Mouse (Mus musculus) hindbrain, embryonic 12.5 days (tissue): ENCODE data around the gene Elovl1. TPM values are rescaled to one million over a fixed set of nuclear protein-coding genes. Genes with fewer than 3 reads are reported as not detected.
A peak's percentile ranks its signal among the peaks of the same experiment; 100 is the strongest.

Experiments
- ATAC-seq: fragments of 200-750 bp; cut with Nextera tagmentation; 2 replicates; pipeline ENCODE4 v1.8.0; 2017; ENCODE audit warnings: moderate TSS enrichment; ENCODE audit not compliant: low FRiP score
- H3K27ac ChIP-seq: fragments of 300-500 bp; sonication (generic); 2 replicates; pipeline ENCODE4 v1.5.1; 2016; ENCODE audit warnings: mild to moderate bottlenecking
- H3K27me3 ChIP-seq: fragments of 300-500 bp; sonication (generic); 2 replicates; pipeline ENCODE4 v1.6.1; 2016; ENCODE audit warnings: mild to moderate bottlenecking
- H3K36me3 ChIP-seq: fragments of 300-500 bp; sonication (generic); 2 replicates; pipeline ENCODE4 v1.6.1; 2016; ENCODE audit warnings: mild to moderate bottlenecking
- H3K4me1 ChIP-seq: fragments of 300-500 bp; sonication (generic); 2 replicates; pipeline ENCODE4 v1.6.1; 2016
- H3K4me2 ChIP-seq: fragments of 300-500 bp; sonication (generic); replicated peaks from 2 replicates; pipeline ENCODE4 v1.6.1; 2016; ENCODE audit warnings: mild to moderate bottlenecking
- H3K4me3 ChIP-seq: fragments of 300-500 bp; sonication (generic); 2 replicates; pipeline ENCODE4 v1.5.1; 2016; ENCODE audit warnings: mild to moderate bottlenecking
- H3K9ac ChIP-seq: fragments of 300-500 bp; sonication (generic); 2 replicates; pipeline ENCODE4 v1.6.1; 2016; ENCODE audit warnings: mild to moderate bottlenecking, moderate library complexity
- H3K9me3 ChIP-seq: fragments of 300-500 bp; sonication (generic); replicated peaks from 2 replicates; pipeline ENCODE4 v1.6.1; 2016; ENCODE audit warnings: mild to moderate bottlenecking
- WGBS: fragments of 180-500 bp; shearing (Covaris S2); methylation state at CpG from one replicate; pipeline ENCODE4 v1.1.7; 2016; 5-methylcytosine and 5-hydroxymethylcytosine counted together
- polyA plus RNA-seq: library from polyadenylated mRNA; unstranded; fragments of >200 nt; fragmentation: Nextera tagmentation; extraction: Ambion mirVana; gene quantifications from 2 replicates; pipeline ENCODE4 v1.2.1, GENCODE M21; 2016

Gene Elovl1
- 38.6 and 41.7 TPM in 2 replicates for polyA plus RNA-seq

DNA sequence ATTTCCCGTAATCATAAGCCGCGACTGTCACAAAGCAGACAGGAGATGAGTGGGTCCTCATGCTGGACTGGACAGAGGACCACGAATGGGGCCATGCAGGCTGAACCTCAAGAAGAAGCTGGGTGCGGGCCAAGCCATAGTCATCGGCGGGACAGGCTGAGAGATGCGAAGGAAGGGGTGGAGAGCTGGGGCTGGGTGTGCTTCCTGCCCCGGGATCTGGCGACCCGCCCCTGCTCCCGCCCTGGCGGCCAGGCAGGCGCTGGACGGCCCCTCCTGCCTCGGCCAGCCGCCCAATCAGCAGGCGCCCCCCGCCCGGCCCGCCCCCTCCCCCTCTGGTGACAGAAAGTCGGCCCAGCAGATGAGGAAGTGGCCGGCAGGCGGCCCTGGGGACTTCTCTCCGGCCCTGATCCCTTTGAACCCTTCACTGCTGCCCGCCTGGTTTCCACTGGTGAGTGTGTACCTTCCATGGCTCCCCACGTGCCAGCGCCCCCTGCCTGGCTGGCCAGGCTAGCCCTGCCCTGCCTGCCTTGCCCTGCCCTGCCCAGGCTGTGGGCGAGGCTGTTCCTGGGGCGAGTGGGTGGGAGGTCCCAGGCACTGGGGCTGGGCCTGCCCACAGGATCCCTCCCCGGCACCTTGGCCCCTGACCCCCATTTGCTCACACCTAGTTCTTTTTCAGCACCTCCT lies at the start of gene Elovl1:
Gene Elovl1, plus strand, starts transcription at position 326 of the 684 bp plus-strand sequence.
- peaks cover 27% of the 10 kb centered on the region for H3K36me3 ChIP-seq
- WGBS: under 1% methylated on average over 23 of the region's 31 CpGs

GRCm38 (mm10) chr4:118383271-118383670 lies 44.6 kb upstream of the Elovl1 start:
- H3K9ac ChIP-seq: no peak overlapping the region
- no peaks in the 10 kb centered on the region for H3K4me1 ChIP-seq
- H3K27ac ChIP-seq: no peak overlapping the region
- H3K4me3 ChIP-seq: no peak overlapping the region
- ATAC-seq: no peak
- H3K27me3 ChIP-seq: no peaks in the 10 kb centered on the region
- no peaks in the 10 kb centered on the region for H3K9me3 ChIP-seq
- peaks cover 94% of the 10 kb centered on the region for H3K36me3 ChIP-seq
- H3K4me2 ChIP-seq: no peak overlapping the region
- WGBS: 94% methylated on average over 7 of the region's 7 CpGs

More for the DNA sequence above, at the start of gene Elovl1:
- H3K4me3 ChIP-seq: peak within 1 kb of the TSS; percentile 52
- H3K27me3 ChIP-seq: no peaks in the 10 kb centered on the region
- H3K27ac ChIP-seq: peak within 1 kb of the TSS; percentile 56
- peak; percentile 96 for ATAC-seq
- peaks cover 28% of the 10 kb centered on the region for H3K4me1 ChIP-seq
- peak within 1 kb of the TSS; percentile 79 for H3K4me2 ChIP-seq
- peak within 1 kb of the TSS; percentile 58 for H3K9ac ChIP-seq
- no peaks in the 10 kb centered on the region for H3K9me3 ChIP-seq

GRCm38 (mm10) chr4:118387316-118387715 lies 40.6 kb upstream of the Elovl1 start:
- no peaks in the 10 kb centered on the region for H3K9me3 ChIP-seq
- 96% methylated on average over 8 of the region's 8 CpGs for WGBS
- H3K27ac ChIP-seq: no peak overlapping the region
- no peaks in the 10 kb centered on the region for H3K27me3 ChIP-seq
- H3K4me1 ChIP-seq: no peaks in the 10 kb centered on the region
- H3K9ac ChIP-seq: no peak overlapping the region
- ATAC-seq: no peak
- H3K36me3 ChIP-seq: peaks cover 99% of the 10 kb centered on the region
- no peak overlapping the region for H3K4me3 ChIP-seq
- H3K4me2 ChIP-seq: no peak overlapping the region

- WGBS: 93% methylated on average over 11 of the region's 11 CpGs
- Histone ChIP-seq H3K36me3 (peaks cover 99% of the 10 kb centered on the region), H3K27ac (no peak overlapping the region), H3K4me1 (no peaks in the 10 kb centered on the region), H3K9ac (no peak overlapping the region), H3K9me3 (no peaks in the 10 kb centered on the region), H3K4me3 (no peak overlapping the region), H3K4me2 (no peak overlapping the region), H3K27me3 (no peaks in the 10 kb centered on the region)
- no peak for ATAC-seq
These were observed 37.7 kb upstream of the Elovl1 start for GRCm38 (mm10) chr4:118390146-118390545.

GRCm38 (mm10) chr4:118394505-118394904 lies 33.4 kb upstream of the Elovl1 start:
- H3K36me3 ChIP-seq: peaks cover 98% of the 10 kb centered on the region
- H3K27me3 ChIP-seq: no peaks in the 10 kb centered on the region
- no peak for ATAC-seq
- H3K9me3 ChIP-seq: no peaks in the 10 kb centered on the region
- H3K4me3 ChIP-seq: no peak overlapping the region
- no peak overlapping the region for H3K27ac ChIP-seq
- no peak overlapping the region for H3K9ac ChIP-seq
- 93% methylated on average over 6 of the region's 6 CpGs for WGBS
- H3K4me2 ChIP-seq: no peak overlapping the region
- no peaks in the 10 kb centered on the region for H3K4me1 ChIP-seq

GRCm38 (mm10) chr4:118395289-118395688 lies 32.6 kb upstream of the Elovl1 start:
- no peaks in the 10 kb centered on the region for H3K4me1 ChIP-seq
- WGBS: 86% methylated on average over 4 of the region's 4 CpGs

GRCm38 (mm10) chr4:118396433-118396832 lies 31.5 kb upstream of the Elovl1 start:
- H3K27me3 ChIP-seq: no peaks in the 10 kb centered on the region
- 81% methylated on average over 3 of the region's 3 CpGs for WGBS
- H3K27ac ChIP-seq: no peak overlapping the region
- no peak overlapping the region for H3K4me3 ChIP-seq
- H3K4me1 ChIP-seq: no peaks in the 10 kb centered on the region
- no peak for ATAC-seq
- H3K4me2 ChIP-seq: no peak overlapping the region
- H3K36me3 ChIP-seq: peaks cover 96% of the 10 kb centered on the region
- H3K9ac ChIP-seq: no peak overlapping the region
- no peaks in the 10 kb centered on the region for H3K9me3 ChIP-seq

More at GRCm38 (mm10) chr4:118395289-118395688, 32.6 kb upstream of the Elovl1 start:
- no peaks in the 10 kb centered on the region for H3K27me3 ChIP-seq
- no peak overlapping the region for H3K4me3 ChIP-seq
- no peaks in the 10 kb centered on the region for H3K9me3 ChIP-seq
- H3K36me3 ChIP-seq: peaks cover 98% of the 10 kb centered on the region
- no peak for ATAC-seq
- H3K9ac ChIP-seq: no peak overlapping the region
- no peak overlapping the region for H3K4me2 ChIP-seq
- H3K27ac ChIP-seq: no peak overlapping the region

- ATAC-seq: no peak
- Histone ChIP-seq H3K27me3 (no peaks in the 10 kb centered on the region), H3K9me3 (no peaks in the 10 kb centered on the region), H3K4me3 (no peak overlapping the region), H3K4me1 (no peaks in the 10 kb centered on the region), H3K4me2 (no peak overlapping the region), H3K36me3 (peaks cover 96% of the 10 kb centered on the region), H3K9ac (no peak overlapping the region), H3K27ac (no peak overlapping the region)
- WGBS: 96% methylated on average over 6 of the region's 6 CpGs
These were observed 29.5 kb upstream of the Elovl1 start for GRCm38 (mm10) chr4:118398400-118398799.

GRCm38 (mm10) chr4:118401421-118401820 lies 26.5 kb upstream of the Elovl1 start:
- ATAC-seq: no peak
- Histone ChIP-seq H3K36me3 (peaks cover 86% of the 10 kb centered on the region), H3K4me2 (no peak overlapping the region), H3K27me3 (no peaks in the 10 kb centered on the region), H3K27ac (no peak overlapping the region), H3K9ac (no peak overlapping the region), H3K9me3 (no peaks in the 10 kb centered on the region), H3K4me3 (no peak overlapping the region), H3K4me1 (no peaks in the 10 kb centered on the region)
- WGBS: 94% methylated on average over 3 of the region's 3 CpGs

DNA sequence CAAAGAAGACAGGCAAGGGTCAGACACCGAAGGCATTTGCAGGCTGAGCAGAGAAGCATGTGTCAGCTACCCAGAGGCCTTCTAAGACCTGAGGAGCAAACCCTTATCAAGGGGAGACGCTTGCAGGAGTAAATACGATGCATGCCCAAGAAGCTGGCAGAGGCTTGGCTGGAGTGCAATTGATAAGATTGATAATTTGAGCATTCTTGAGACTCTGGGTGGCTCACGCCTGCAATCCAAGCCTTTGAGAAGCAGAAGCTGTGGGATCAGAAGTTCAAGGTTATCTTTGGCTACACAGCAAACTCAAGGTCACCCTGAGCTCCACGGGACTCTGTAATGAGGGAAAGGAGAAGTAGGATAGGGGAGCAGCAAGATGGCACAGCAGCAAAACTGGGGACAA lies 26.0 kb upstream of the Elovl1 start:
- Histone ChIP-seq H3K4me2 (no peak overlapping the region), H3K27ac (no peak overlapping the region), H3K36me3 (peaks cover 81% of the 10 kb centered on the region), H3K27me3 (no peaks in the 10 kb centered on the region), H3K9ac (no peak overlapping the region), H3K4me1 (no peaks in the 10 kb centered on the region), H3K4me3 (no peak overlapping the region), H3K9me3 (no peaks in the 10 kb centered on the region)
- no peak for ATAC-seq
- WGBS: 98% methylated on average over 5 of the region's 5 CpGs

- Histone ChIP-seq H3K36me3 (peaks cover 74% of the 10 kb centered on the region), H3K9ac (no peak overlapping the region), H3K4me3 (no peak overlapping the region), H3K4me2 (no peak overlapping the region), H3K27ac (no peak overlapping the region), H3K4me1 (peaks cover 4% of the 10 kb centered on the region), H3K27me3 (no peaks in the 10 kb centered on the region), H3K9me3 (no peaks in the 10 kb centered on the region)
- WGBS: 92% methylated on average over 12 of the region's 12 CpGs
- ATAC-seq: no peak
These were observed 25.2 kb upstream of the Elovl1 start for GRCm38 (mm10) chr4:118402701-118403100.

- peak within 1 kb of the TSS; percentile 74 for H3K27ac ChIP-seq
- ATAC-seq: peak; percentile 95
These were observed 18.6 kb upstream of the Elovl1 start, which contains the start of the genes Szt2 and Med8 for GRCm38 (mm10) chr4:118409142-118409900. Szt2 (minus strand) TSS chr4:118409273. Med8 (plus strand) TSS chr4:118409337.

More at GRCm38 (mm10) chr4:118409142-118409900, 18.6 kb upstream of the Elovl1 start, which contains the start of the genes Szt2 and Med8:
- Histone ChIP-seq H3K9ac (peak within 1 kb of the TSS; percentile 93), H3K4me2 (peak within 1 kb of the TSS; percentile 95), H3K36me3 (peaks cover 49% of the 10 kb centered on the region), H3K9me3 (no peaks in the 10 kb centered on the region), H3K27me3 (no peaks in the 10 kb centered on the region), H3K4me1 (peaks cover 23% of the 10 kb centered on the region), H3K4me3 (peak within 1 kb of the TSS; percentile 91)
- WGBS: under 1% methylated on average over 53 of the region's 53 CpGs
